Mouse (Mus musculus): ENCODE measurements around the gene Gm45713.
"Not testable (repeated sequence)": the region's sequence is repeated elsewhere in the genome, so short reads cannot be mapped to it uniquely, and the experiment has no call there.

Gene Gm45713

DNA sequence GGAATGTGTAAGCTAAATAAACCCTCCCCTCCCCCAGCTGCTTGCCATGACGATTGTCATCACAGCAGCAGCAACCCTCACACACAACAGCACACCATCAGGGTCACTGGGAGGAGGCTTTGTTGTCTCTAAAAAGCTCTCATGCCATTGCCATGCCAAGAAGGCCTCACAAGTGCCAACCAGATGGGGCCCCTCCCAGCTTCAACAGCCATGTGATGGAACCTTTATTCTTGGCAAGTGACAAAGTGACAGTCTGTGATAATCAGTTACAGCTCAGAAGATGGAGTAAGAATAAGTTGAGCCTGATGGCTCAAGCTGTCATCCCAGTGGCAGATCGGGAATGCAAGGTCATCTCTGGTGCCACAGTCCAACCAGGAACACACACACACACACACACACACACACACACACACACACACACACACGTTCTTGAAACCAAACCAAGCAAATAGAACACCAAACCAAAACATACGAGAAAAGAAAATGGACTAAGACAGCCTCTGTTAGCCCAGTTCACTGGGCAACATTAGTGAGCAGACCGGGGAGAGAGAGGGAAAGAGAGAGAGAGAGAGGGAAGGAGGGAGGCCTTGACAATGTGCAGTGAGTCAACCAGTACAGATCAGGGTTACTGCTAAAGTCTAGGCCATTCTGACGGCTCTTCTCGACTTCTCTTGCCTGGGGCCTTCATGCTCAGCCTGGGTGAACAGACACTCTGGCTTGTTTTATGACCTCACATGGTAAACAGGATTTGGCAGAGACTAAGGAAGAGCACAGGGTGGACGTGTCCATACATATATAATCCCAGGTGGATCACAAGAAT is 4.1 kb upstream of the Gm45713 start:
- no peak for DNase-seq

DNA sequence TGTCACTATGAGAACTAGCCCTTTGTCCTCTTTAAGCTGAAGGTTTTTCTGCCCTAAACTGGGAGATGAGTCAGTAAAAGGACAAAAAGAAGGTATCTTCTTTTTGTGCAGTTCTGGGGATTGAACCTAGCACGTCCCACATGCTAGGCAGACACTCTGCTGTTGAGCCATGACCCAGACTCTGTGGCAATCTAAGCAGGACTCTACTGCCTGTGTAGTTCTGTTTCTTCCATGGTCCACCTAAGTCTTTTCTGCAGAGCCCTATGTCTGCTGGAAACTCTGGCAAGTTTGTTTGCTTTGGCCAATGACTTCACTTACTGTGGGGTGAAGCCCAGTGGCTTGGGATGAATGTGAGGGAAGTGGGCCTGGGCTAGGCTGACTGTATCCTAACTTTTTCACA is 2.4 kb upstream of the Gm45713 start:
- DNase-seq: no peak

DNA sequence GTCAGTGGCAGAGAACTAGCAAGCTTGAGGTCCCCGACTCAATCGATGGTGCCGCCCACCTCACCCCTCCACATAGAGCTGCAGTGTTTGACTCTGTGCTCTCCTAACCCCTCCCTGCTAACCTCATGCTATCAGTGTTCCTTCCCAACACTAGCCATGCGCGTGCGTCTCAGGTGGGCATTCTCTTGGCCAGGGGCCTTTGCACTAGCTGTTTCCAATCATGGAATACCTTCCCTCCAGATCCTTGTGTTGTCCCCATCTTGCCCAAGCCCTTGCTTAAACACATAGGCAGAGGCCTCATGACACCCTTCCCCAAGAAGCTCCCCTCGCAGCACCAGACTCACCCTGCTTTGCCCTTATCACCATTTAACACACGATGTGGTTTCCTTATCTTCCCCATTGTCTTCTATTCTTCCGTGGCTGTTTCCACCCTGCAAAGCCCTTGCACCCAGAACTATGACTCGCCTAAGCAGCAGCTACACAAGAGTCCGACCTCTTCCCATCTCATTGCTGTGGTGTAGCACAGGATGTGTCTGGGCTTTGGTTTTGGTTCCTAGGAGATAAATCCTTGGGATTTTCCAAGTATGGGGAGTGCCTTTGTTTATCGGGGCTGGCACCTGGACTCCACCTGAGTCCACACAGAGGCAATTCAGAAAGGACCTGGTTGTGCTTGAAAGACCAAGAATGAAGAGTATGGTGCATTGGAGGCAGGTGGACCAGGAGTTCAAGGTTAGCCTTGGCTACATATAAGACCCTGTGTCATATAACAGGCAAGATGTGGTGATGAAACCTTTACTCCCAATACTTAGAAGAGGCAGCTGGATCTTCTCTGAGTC is 1.4 kb upstream of the Gm45713 start:
- peak; percentile 49 for DNase-seq

DNA sequence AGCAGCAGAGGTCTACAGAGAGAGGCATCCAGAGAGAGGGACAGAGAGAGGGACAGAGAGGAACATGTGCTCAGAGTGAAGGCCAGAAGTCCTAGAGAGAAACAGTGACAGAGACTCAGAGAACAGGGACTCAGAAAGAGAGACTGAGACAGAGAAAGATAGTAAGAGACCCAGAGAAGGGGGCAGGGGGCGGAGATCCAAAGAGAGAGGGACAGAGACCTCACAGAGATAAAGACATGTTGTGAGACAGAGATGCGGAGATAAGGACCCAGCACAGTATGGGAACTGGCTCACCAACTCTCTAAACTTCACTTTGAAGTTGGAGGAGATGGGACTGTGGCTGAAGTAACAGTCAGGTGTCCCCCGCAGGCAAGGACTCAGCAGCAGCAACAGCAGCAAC is 661 bp downstream of the Gm45713 start:
- peak; percentile 34 for DNase-seq

DNA sequence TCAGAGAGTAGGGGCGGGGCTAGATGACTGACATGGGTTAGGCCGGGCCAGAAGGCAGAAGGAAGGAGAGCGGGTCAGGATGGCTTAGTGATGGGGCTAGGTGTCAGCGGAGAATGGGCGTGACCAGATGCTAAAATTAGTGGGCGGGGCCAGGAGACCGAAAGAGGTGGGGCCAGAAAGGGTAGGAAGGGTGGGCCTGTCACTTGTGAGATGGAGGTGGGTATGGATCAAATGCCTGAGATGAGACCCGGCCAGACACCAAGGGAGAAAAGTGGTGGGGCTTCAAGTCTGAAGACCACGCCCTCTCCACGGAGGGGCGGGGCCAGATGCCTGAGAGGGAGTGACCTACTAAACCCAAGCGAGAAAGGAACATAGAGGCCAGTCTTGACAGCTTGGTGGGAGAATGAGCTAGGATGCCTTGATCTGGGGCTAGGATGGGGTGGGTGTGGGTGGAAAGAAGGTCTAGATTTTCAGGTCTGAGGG is 1.4 kb downstream of the Gm45713 start:
- peak; percentile 59 for DNase-seq

DNA sequence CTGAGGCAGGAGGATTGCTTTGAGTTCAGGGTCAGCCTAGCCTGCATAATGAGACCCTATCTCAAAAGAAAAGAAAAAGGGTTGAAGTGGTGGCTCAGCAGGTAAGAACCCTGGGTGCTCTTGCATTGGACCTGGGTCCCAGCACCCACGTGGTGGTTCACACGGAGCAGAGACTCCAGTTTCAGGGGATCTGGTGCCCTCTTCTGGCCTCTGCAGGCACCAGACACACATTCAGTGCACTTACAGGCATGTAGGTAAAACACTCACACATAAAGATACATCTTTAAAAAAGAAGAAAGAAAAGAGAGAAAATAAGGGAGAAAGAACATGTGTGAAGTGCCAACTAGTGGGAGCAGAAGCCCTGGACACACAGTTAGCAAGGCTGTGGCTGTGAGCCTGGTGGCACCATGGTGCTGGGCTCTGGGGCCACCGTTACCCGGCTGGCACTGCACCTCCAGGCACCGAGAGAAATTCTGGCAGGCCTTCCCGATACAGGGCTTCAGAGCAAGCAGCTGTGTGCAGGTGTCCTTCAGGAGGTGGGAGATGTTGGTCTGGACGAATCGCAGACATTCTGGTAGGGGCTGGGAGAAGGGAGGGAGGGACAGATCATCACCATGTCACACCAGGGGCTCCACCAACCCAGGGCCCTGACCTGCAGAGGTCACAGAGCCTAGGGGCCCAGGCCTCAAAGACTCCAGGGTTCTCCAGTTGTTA is 2.4 kb downstream of the Gm45713 start:
- peak; percentile 23 for DNase-seq

DNA sequence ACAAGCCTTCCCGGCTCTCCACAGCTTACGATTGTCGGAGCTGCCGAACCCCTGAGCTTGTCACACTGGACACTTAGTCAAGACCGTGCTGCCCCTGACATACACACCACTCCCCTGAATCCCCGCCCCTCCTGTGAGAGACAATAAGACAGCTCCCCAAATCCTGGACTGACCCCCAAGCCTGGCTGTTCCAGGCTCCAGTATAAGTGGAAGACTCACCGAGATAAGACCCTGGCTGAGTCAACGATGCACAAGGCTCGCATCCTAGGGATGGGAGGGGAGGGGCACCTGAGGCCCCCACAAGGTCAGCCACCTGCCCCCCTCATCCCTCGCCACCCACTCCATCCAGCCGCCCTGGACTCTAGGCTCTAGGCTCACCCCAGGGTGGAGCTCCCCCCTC is 4.2 kb downstream of the Gm45713 start:
- DNase-seq: no peak

DNA sequence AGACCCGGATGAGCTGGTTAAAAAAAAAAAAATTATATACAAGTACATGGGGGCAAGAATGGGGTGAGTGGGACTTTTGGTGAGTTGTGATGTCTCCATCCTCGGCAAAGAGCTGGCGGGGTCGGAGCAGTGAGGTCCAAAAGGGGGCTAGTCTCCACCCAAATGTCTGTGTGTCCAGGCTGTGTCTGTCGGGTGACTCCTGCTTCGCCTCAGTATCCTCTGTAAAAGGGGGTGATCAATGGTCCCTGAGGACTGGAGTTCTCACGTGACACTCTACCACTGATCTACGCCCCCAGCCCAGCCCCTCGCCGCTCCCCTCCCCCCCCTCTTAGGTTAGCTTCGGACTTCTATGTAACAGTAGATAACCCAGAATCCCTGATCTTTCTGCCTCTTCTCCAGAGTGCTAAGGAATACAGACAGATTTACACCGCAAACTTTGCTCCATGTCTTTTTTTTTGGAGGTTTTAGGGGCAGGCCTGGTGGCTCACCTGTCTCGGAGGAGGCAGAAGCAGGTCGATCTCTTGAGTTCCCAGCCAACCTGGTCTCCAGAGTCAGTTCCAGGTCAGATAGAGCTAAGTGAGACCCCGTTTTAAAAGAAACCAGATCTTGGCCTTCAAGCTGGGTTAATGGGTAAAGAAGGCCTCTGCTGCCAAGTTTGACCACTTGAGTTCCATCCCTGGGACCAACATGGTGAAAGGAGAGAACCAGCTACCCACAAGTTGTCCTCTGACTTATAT is 6.1 kb downstream of the Gm45713 start:
- DNase-seq: no peak

DNA sequence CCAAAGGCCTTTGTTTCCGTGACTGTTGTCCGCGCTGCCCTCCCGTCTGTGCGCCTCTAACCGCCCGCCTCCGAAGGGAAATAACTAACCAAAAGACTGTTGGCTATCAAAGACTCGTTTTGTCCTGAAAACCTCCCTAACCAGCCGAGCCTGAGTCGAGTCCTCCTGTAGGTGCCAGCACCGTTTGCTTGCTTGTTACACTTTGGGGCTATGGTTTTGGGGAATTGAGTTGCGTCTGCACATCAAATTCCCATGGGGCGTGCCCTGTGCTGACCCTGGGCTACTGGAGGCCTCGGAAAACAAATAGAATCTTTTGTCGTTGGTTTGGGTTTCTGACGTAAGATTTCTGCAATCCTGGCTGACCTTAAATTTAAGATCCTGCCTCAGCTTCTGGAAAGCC is 6.7 kb downstream of the Gm45713 start:
- DNase-seq: no peak

DNA sequence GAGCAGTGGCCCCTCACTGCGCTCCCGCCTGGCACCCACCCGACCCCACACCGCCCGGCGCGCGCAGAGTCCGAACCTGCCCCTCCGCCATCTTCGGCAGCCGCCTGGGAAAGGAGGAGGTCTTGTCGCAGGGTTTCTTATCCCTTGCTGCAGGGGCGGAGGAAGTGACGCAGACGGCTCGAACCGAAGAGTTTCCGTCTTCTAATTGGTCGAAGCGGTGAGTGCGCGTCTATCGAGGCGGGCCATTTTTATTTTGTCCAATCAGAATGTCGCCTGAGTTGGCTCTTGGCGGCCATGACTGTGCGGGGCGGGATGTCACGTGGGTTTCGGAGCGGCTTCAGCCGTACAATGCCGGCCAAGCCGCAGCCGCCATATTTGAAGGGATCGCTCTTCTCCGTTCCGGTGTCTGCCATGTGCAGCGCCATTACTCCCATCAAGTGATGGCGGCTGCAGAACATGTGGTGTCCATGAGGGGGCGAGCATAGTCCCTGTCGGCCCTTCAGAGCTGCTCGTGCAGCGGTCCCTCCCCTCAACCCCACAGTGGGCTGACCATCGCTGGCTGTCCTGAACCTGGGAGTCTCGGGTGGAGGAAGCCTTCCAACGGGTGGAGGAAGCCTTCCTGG is 7.3 kb downstream of the Gm45713 start, which contains the start of gene Rpl13a:
Rpl13a (minus strand) TSS at position 138 of the 623 bp plus-strand sequence.
- peak; percentile 98 for DNase-seq

DNA sequence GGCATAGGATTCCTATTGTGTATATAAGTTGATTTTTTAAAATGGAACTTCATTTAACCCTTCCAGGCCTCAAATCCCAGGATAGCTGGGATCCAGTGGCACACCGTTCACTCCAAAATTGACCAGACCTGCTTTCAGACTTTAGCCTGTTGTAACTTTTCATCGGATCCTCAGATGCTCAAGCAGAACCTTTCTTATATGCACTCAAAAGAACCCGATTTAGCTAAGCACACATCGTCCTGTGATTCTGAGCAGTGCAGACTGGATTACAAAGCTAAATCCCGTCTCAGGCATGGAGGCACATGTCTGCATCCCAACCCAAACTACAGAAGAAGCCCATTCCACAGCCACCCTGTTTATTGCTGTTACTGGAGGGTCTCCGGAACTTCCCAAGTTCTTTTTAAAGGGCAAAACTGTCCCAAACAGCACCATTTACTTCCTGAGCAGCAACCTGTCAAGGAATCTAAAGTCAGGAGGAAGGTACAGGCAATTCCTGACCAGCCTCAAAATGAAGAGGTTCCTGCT is 8.3 kb downstream of the Gm45713 start:
- DNase-seq: peak; percentile 17

DNA sequence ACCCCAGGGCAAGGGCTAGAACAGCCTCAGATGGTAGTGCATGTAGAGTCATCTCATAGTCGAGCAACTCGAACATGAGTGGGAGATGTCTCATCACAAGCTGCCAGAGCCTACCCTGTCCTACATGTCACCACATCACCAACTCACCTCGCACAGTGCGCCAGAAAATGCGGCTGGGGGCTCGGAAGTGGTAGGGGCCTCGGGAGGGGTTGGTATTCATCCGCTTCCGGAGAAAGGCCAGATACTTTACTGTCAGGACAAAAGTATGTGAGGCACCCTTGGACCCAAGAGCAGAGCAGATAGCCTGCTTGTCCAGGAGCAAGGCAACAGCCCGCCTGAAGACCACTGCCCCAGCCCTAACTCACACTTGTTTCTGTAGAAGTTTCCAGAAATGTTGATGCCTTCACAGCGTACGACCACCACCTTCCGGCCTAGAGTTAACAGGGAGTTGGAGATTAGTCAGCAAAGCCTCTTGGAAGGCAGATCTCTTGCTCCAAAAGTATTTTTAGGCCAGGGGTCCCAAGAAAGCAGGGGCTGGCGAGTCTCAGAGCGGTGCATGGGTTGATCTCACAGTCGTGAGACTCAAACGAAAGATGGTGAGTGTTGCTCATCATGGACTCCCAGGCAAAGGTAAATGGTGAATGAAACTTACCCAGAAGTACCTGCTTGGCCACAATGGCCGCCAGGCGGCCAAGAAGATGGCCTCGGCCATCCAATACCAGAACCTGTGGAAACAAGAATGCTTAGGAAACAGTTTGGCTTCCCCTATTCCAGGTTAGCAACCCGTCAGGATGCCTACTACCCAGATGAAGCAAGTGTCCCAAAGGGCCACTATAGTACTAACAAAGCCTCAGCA is 9.0 kb downstream of the Gm45713 start:
- peak; percentile 35 for DNase-seq

DNA sequence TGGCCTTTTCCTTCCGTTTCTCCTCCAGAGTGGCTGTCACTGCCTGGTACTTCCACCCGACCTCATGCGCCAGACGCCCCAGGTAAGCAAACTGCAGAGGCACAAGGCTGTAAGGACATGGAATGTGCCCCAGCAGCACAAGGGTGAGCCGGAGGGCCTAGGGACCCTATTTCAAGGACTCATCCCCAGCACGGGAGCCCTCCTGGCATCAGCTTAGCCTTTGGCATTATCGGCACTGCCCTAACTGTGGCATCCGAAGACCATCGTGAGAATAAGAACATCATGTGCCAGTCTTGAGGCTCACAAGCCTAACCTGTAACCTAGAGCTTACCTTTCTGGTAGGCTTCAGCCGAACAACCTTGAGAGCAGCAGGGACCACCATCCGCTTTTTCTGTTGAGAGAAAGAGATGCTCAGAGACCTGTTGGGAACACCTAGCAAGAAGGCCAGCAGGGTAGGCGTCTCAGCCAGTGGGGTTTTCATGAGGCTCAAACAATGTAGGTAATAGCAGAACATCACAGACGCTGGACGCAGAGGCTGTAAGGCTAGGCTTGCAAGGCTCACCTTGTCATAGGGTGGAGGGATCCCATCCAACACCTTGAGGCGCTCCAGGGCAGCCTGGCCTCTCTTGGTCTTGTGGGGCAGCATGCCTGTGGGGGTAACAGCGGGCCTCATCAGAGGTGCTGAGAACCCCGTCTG is 9.7 kb downstream of the Gm45713 start:
- DNase-seq: peak; percentile 11

DNA sequence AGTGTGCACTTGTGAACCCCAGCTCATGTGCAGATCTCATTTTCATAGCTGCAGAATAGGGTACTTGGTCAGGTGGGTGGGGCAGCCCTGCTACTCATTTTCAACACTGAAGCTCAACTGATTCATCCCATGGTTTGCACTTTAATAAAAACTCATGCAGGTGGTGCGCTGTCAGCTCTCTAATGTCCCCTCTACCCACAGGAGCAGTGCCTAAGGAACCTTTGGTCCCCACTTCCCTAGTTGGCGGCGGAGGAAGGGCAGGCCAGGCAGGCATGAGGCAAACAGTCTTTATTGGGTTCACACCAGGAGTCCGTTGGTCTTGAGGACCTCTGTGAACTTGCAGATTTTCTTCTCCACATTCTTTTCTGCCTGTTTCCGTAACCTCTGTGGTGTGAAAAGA is 10.4 kb downstream of the Gm45713 start:
- DNase-seq: not testable (repeated sequence)

DNA sequence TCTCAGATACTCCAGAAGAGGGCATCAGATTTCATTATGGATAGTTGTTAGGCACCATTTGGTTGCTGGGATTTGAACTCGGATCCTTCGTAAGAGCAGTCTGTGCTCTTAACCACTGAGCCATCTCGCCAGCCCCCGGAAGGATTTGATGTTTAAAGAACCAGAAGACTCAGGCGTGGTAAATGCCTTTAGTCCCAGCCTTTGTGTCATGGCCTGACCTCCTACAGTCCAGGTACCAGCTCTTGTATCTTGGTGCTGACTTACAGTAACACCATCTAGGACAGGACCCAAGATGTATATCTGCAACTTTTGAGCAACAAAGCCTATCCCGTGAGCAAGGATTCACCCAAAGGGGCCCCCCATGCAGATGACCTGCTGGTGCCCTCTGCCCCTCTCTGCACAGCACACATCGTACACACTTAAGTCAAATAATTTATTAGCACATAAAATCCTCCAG is 10.9 kb downstream of the Gm45713 start:
- peak; percentile 12 for DNase-seq

DNA sequence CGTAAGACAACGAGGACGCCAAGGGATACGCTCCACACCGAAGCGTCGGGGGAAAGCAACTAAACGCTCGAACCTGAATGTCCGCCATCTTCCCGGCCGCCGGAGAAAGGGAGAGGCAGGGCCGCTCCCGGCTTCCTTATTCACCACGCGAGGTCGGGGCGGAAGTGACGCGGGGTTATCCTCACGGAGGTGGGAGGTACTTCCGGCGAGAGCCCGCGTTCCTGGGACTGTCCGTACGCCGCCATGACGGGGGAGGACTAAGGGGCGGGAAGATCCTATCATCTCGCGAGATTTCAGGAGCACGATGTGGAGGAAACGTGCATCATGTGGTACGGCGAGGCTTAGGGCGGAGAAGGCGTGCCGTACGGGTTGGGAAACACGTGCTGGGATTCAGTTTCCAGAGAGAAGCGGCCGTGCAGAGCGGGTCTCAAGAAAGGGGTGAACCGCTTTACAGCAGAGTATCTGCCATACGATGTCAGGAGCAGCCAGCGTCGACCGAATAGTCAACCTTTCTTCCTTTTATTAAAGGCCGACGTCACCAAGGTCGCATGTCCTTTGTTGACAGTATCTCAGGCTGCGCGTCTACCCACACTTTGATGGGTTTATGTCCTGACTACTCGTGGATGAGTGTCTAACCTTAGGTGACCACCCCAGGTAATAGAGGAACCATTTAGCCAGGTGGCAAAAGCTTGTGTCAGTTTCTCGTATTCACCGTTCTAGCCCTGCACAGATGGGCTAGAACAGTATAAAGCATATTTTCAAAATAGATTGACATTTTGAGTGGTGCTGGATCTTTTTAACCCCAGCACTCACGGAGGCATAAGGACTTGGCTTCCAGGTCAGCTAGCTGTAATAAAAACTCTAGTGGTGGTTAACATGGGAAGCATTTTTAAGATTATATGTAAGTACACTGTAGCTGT is 11.5 kb downstream of the Gm45713 start, which contains the start of gene Rps11:
Rps11 (minus strand) TSS at position 216 of the 920 bp plus-strand sequence.
- peak; percentile 98 for DNase-seq

DNA sequence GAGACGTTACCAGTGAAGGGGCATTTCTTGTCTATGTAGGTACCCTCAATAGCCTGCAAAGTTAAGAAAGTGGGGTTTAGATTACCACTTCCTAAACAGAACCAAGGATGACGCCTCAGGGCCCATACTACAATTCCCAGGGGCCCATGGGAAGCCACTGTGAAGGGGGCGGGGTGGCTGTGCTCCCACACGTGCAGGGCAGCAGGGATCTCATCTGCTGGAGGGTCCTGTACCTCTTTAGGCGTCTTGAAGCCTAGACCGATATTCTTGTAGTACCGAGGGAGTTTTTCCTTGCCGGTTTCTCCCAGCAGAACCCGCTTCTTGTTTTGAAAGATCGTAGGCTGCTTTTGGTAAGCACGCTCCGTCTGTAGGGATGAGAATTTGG is 12.9 kb downstream of the Gm45713 start:
- peak; percentile 44 for DNase-seq

DNA sequence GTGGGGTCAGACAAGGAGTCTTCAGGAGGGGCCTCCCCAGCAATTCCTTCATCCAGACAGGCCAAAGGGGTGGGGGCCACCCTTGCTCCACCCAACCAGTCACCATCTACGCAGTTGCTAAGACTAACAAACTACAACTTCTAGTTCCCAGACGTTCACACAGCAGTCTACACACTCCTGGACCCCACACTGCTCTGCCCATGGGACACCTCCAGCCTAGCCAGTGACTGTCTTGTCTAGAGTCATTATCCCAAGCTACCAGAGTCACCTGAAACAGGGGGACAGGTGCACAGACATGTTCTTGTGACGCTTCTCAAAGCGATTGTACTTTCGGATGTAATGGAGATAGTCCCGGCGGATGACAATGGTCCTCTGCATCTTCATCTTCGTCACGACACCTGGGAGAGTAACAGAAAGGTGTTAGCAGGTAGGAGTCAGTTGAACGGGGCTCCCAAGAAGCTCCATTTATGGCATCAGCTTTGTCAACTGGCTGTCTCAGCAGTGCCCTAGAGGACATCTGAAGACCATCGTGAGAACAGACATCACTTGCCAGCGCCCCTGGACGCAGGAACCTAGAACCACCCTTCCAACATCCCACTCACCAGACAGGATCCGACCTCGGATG is 13.4 kb downstream of the Gm45713 start:
- DNase-seq: no peak
